Mouse (Mus musculus) heart, embryonic 10.5 days (tissue): ENCODE measurements around the gene Tmppe. TPM values are rescaled to one million over a fixed set of nuclear protein-coding genes. Genes with fewer than 3 reads are reported as not detected.
"Not testable (repeated sequence)": the region's sequence is repeated elsewhere in the genome, so short reads cannot be mapped to it uniquely, and the experiment has no call there.

Source experiments
- DNase-seq: peaks from one replicate; pipeline ENCODE4 v3.0.0-alpha.2; 2017; ENCODE audit warnings: low spot score
- H3K27ac ChIP-seq: fragments of 300-500 bp; sonication (generic); 2 replicates; pipeline ENCODE4 v1.5.1; 2016; ENCODE audit warnings: mild to moderate bottlenecking
- H3K27me3 ChIP-seq: fragments of 300-500 bp; sonication (generic); 2 replicates; pipeline ENCODE4 v1.6.1; 2016; ENCODE audit warnings: mild to moderate bottlenecking; ENCODE audit not compliant: poor library complexity, insufficient read depth, severe bottlenecking
- H3K36me3 ChIP-seq: fragments of 300-500 bp; sonication (generic); 2 replicates; pipeline ENCODE4 v1.6.1; 2016; ENCODE audit warnings: mild to moderate bottlenecking, moderate library complexity
- H3K4me1 ChIP-seq: fragments of 300-500 bp; sonication (generic); 2 replicates; pipeline ENCODE4 v1.6.1; 2016; ENCODE audit warnings: mild to moderate bottlenecking
- H3K4me3 ChIP-seq: fragments of 300-500 bp; sonication (generic); 2 replicates; pipeline ENCODE4 v1.5.1; 2016; ENCODE audit warnings: mild to moderate bottlenecking, moderate library complexity
- H3K9me3 ChIP-seq: fragments of 300-500 bp; sonication (generic); 2 replicates; pipeline ENCODE4 v1.6.1; 2016; ENCODE audit warnings: mild to moderate bottlenecking, moderate library complexity
- WGBS: fragments of 180-500 bp; shearing (Covaris S2); methylation state at CpG from one replicate; pipeline ENCODE4 v1.1.7; 2016; 5-methylcytosine and 5-hydroxymethylcytosine counted together
- polyA plus RNA-seq: library from polyadenylated mRNA; unstranded; fragments of >200 nt; fragmentation: Nextera tagmentation; extraction: Ambion mirVana; gene quantifications from 2 replicates; pipeline ENCODE4 v1.2.1, GENCODE M21; 2016

Tmppe gene
- 11.5 and 14.6 TPM in 2 replicates for polyA plus RNA-seq

DNA sequence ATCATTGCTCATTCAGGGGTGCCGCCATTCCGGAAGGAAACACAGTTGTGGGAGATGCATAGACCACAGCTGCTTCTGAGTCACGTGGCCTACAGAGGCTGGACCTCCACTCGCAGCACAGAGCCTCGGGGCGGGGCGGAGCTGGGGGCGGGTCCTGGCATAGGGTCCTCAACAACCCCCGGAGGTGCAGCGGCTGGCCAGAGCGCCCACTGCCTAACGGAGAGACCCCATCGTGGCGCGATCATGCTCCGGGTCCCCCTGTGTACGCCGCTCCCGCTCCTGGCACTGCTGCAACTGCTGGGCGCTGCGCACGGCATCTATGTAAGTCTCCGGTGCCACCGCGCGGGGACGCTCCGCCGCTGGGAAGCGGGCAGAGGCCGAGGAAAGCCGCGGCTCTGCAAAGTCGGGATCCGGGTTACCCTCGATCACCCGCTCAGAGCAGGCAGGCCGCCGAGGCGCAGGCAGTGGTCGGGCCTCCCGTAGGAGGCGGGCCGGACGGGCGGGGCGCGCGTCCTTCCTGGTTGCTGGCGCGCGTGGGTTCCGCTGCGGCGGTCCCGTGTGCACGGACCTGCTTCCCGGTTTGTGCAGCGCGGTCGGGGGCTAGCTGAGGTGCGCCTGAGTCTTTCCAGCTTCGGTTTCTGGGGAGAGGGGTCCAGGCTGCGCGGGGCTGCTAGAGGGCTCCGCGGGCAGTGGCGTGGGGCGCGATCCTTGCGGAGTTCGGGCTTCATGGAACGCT, at the start of gene Tmppe, which contains the start of gene Glb1:
Gene Tmppe (plus strand): TSS at position 157 of the 736 bp plus-strand sequence.
Gene Glb1 (plus strand): TSS at position 128 of the 736 bp plus-strand sequence.
- peak within 1 kb of the TSS; percentile 97 for H3K4me3 ChIP-seq
- H3K27ac ChIP-seq: peak within 1 kb of the TSS; percentile 93
- H3K36me3 ChIP-seq: peaks cover 22% of the 10 kb centered on the region
- no peaks in the 10 kb centered on the region for H3K9me3 ChIP-seq
- peak; percentile 98 for DNase-seq
- peaks cover 13% of the 10 kb centered on the region for H3K4me1 ChIP-seq
- H3K27me3 ChIP-seq: no peaks in the 10 kb centered on the region
- WGBS: under 1% methylated on average over 68 of the region's 73 CpGs

DNA sequence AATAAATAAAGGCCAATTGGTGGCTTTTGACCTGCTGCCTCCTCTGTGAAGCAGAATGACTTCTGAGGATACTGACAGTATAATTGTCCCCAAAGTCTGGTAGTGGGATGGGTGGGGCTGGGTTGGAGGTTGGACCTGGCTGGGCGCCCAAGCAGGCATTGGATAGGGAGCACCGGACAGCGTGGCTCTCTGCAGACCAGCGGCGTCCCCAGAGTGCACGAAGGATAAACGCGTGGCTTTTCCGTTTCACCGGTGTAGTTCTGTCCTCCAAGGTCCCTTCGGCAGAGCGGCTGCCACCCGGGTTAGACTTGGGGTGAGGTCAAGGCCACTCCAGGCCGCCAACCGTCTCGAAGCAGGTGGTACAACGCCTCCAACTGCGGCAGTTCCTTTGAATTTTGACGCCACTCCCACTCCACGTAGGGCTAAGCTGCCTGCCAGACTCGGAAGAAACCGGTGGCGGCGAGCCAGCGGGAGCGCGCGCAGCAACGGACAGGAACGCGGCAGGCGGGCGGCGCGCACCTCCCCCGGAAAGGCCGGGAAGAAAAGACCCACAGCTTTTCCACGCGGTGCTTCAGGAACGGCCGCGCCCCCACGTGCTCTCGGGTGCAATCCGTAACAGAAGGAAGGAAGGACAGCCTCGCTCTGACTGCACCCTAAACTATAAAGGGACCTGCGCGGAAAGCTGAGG, 33.0 kb upstream of the Tmppe start:
- Histone ChIP-seq H3K27ac (peak overlapping the region; percentile 85), H3K4me1 (no peaks in the 10 kb centered on the region), H3K9me3 (no peaks in the 10 kb centered on the region), H3K36me3 (no peaks in the 10 kb centered on the region), H3K27me3 (peaks cover 11% of the 10 kb centered on the region; the same call in 1 of the 2 replicates), H3K4me3 (peak overlapping the region; percentile 66)
- DNase-seq: peak; percentile 88
- WGBS: under 1% methylated on average over 48 of the region's 48 CpGs

- 10% methylated on average over 12 of the region's 12 CpGs for WGBS
- Histone ChIP-seq H3K4me1 (no peaks in the 10 kb centered on the region), H3K9me3 (no peaks in the 10 kb centered on the region), H3K36me3 (0 out of 2 replicates have a peak, but pooled peaks cover 2% of the 10 kb centered on the region), H3K4me3 (peak overlapping the region; percentile 66), H3K27me3 (peaks cover 11% of the 10 kb centered on the region; the same call in 1 of the 2 replicates), H3K27ac (peak overlapping the region; percentile 85)
- DNase-seq: no peak
Measured at GRCm38 (mm10) chr9:114368471-114368858, 32.4 kb upstream of the Tmppe start.

DNA sequence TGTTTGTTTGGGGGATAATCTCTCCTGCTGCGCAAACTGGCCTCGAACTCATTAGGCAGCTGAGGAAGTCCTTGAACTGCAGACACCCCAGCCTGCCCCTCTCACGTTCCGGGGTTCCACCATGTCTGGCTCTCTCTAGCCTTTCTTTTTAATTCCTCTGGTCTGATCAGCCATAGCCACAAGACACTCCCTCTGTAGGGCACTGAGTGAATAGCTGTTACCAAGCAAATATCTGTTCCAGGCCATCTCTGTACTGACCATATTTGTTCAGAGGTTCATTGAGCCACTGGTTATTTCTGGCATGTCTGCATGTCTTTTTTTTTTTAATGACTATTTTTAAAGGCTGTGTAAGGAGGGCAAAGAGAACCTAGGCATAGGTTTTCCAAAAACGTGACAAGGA, 31.5 kb upstream of the Tmppe start:
- H3K27me3 ChIP-seq: peaks cover 11% of the 10 kb centered on the region; the same call in 1 of the 2 replicates
- H3K4me1 ChIP-seq, H3K36me3 ChIP-seq, H3K9me3 ChIP-seq, H3K27ac ChIP-seq, DNase-seq, H3K4me3 ChIP-seq: not testable (repeated sequence)
- WGBS: 54% methylated on average over 5 of the region's 5 CpGs

DNA sequence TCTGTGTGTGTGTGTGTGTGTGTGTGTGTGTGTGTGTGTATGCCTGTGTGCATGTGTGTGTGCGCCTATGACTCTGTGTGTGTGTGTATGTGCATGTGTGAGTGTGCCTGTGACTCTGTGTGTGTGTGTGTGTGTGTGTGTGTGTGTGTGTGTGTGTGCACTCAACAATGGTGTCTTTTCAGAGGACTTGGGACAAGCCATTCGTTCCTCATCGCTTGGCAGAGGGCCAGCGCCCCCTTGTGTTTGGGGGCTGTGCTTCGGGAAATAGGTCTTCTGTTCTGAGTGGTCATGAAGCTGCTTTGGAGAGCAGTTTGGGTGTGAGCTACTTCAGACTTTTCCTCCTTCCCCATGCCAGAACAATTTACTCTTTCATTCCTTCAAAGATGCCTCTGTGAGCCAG, 29.2 kb upstream of the Tmppe start:
- not testable (repeated sequence) for H3K9me3 ChIP-seq, H3K4me1 ChIP-seq, H3K27ac ChIP-seq, H3K4me3 ChIP-seq
- H3K36me3 ChIP-seq: peaks cover 27% of the 10 kb centered on the region
- DNase-seq: peak; percentile 68
- peaks cover 11% of the 10 kb centered on the region; the same call in 1 of the 2 replicates for H3K27me3 ChIP-seq
- 41% methylated on average over 5 of the region's 5 CpGs for WGBS

DNA sequence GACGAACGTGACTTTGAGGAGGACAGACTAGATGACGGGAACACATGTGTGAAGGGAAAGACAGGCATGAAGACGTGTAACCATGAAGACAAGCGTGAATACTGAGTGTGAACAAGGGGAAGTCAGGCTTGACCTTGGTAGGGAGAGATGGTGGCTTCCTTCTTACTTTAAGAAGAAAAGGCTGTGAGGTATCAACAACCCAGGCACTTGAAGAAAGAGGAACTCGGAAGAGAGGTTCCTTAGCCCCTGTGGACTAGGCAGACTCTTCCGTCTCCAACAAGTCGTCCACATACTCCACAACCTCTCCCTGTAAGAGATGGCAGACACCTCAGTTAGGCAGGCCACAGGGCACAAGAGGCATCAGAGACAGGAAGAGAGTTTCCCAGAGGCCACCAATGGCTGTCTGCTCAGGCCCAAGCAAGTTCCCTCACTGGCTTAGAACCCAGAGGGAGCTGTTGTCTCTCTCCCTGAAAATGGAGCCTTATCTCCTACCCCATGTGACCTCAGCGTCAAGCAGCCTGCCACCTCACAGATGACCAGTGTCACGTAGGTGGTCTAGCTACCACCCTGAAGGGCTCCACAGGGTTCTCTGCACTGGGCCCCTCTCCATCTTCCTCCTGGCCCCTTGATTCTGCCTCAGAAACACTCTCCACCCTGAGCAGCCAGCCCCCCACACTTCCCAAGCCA, 25.5 kb upstream of the Tmppe start:
- peaks cover 63% of the 10 kb centered on the region for H3K36me3 ChIP-seq
- H3K4me1 ChIP-seq: peaks cover 13% of the 10 kb centered on the region; the same call in 1 of the 2 replicates
- peak; percentile 58 for DNase-seq
- WGBS: 76% methylated on average over 10 of the region's 10 CpGs
- no peak overlapping the region for H3K4me3 ChIP-seq
- H3K27me3 ChIP-seq: no peaks in the 10 kb centered on the region
- no peaks in the 10 kb centered on the region for H3K9me3 ChIP-seq
- no peak overlapping the region for H3K27ac ChIP-seq

DNA sequence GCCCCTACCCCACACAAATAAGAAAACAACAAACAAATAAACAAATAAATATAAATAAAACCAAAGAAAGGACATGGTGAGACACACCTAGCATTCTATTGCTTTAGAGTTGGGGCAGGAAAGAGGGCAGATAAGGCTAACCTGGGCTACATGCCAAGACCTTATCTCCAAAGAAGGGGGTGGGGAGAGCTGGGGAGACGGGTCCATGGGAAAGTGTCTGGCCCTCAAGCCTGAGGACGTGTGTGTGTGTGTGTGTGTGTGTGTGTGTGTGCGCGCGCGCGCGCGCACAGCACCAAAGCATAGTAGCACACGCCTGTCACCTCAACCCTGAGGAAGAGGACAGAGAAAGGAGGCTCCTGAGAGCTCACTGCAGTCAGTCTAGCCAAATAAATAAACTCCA, 23.7 kb upstream of the Tmppe start:
- 85% methylated on average over 10 of the region's 10 CpGs for WGBS

GRCm38 (mm10) chr9:114379871-114380270, 21.0 kb upstream of the Tmppe start:
- peaks cover 13% of the 10 kb centered on the region; the same call in 1 of the 2 replicates for H3K4me1 ChIP-seq
- H3K9me3 ChIP-seq: no peaks in the 10 kb centered on the region
- no peak overlapping the region for H3K4me3 ChIP-seq
- H3K27ac ChIP-seq: no peak overlapping the region
- peaks cover 79% of the 10 kb centered on the region for H3K36me3 ChIP-seq
- no peaks in the 10 kb centered on the region for H3K27me3 ChIP-seq
- DNase-seq: no peak
- WGBS: 86% methylated on average over 12 of the region's 12 CpGs

More for the DNA sequence above, 23.7 kb upstream of the Tmppe start:
- H3K27ac ChIP-seq: no peak overlapping the region
- no peaks in the 10 kb centered on the region for H3K27me3 ChIP-seq
- peak; percentile 58 for DNase-seq
- H3K4me3 ChIP-seq: no peak overlapping the region
- peaks cover 66% of the 10 kb centered on the region for H3K36me3 ChIP-seq
- H3K4me1 ChIP-seq: peaks cover 13% of the 10 kb centered on the region; the same call in 1 of the 2 replicates
- H3K9me3 ChIP-seq: no peaks in the 10 kb centered on the region

GRCm38 (mm10) chr9:114380881-114381733, 19.8 kb upstream of the Tmppe start:
- Histone ChIP-seq H3K27ac (no peak overlapping the region), H3K4me1 (0 out of 2 replicates have a peak, but pooled peaks cover 7% of the 10 kb centered on the region), H3K36me3 (peaks cover 81% of the 10 kb centered on the region), H3K9me3 (no peaks in the 10 kb centered on the region), H3K4me3 (no peak overlapping the region), H3K27me3 (no peaks in the 10 kb centered on the region)
- peak; percentile 75 for DNase-seq
- 68% methylated on average over 17 of the region's 17 CpGs for WGBS

- peak; percentile 56 for DNase-seq
- no peaks in the 10 kb centered on the region for H3K9me3 ChIP-seq
- H3K27ac ChIP-seq: no peak overlapping the region
- H3K4me3 ChIP-seq: no peak overlapping the region
- H3K4me1 ChIP-seq: peaks cover 16% of the 10 kb centered on the region
- WGBS: 87% methylated on average over 17 of the region's 17 CpGs
- H3K27me3 ChIP-seq: no peaks in the 10 kb centered on the region
- H3K36me3 ChIP-seq: peaks cover 61% of the 10 kb centered on the region
Measured at GRCm38 (mm10) chr9:114382936-114383710, 17.8 kb upstream of the Tmppe start.

- H3K4me1 ChIP-seq: peaks cover 25% of the 10 kb centered on the region
- WGBS: 89% methylated on average over 24 of the region's 24 CpGs
- no peak overlapping the region for H3K27ac ChIP-seq
- H3K36me3 ChIP-seq: peaks cover 45% of the 10 kb centered on the region
- H3K27me3 ChIP-seq: no peaks in the 10 kb centered on the region
- H3K9me3 ChIP-seq: no peaks in the 10 kb centered on the region
- no peak for DNase-seq
- no peak overlapping the region for H3K4me3 ChIP-seq
Measured at GRCm38 (mm10) chr9:114384691-114385090, 16.2 kb upstream of the Tmppe start.
